In the genomic region with DNA sequence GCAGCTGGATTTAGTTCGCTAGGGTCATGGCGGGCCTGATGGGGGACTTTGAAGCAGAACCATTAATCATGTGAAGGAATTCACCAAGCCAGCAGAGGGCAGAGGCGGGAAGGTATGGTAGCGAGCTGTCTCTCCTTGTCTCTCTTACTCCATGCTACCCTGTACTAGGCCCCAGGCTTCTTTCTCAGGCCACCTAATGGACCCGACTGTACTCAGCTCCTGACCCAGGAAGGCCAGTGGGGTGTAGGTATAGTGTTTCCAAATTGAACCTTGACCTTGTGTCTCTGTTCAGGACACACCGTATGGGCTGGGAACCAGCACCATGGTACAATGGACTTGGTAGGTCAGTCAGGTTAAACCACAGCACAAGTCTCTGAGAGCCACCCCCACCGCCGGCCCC, we compare ENCODE assay signal across 11 mouse cellular contexts.
A peak's percentile ranks its signal among the peaks of the same experiment; 100 is the strongest.
DNase-seq lines count a peak whose midpoint lies in the region; ATAC-seq lines count a peak whose summit lies in the region.
"Had no signal": no experiment of that assay in that cellular context is flagged by ENCODE, and none has a peak within 500 bp of the region (broad histone marks: within the 10 kb centered on the region; RNA-seq: fewer than 3 reads in every experiment).

No protein-coding gene starts in this region.

- no peaks in the 10 kb centered on the region for H3K9me3 ChIP-seq in heart, embryonic 14.5 days (ENCODE audit: control insufficient read depth, low read length)
- no peaks in the 10 kb centered on the region for H3K9me3 ChIP-seq in heart, embryonic 11.5 days (replicated peaks; ENCODE audit: control insufficient read depth, low read length)
- no peaks in the 10 kb centered on the region for H3K9me3 ChIP-seq in lung, embryonic 15.5 days
- H3K9me3 ChIP-seq in liver, embryonic 15.5 days (replicated peaks) = no peaks in the 10 kb centered on the region

- DNase-seq in cerebellum, adult 11-12 months = peak; percentile 23
- DNase-seq in cerebellum, adult 11 months = no peak
- no peak for DNase-seq in lung, postnatal 4 days
- DNase-seq in adipocyte (ENCODE audit: low spot score) = no peak
- DNase-seq: adrenal gland, adult 8-10 months had no signal

- no peak overlapping the region for H3K4me2 ChIP-seq in heart, embryonic 14.5 days (ENCODE audit: low read length)
- no peak overlapping the region for H3K4me2 ChIP-seq in heart, embryonic 11.5 days
- H3K4me2 ChIP-seq in lung, embryonic 15.5 days = no peak overlapping the region
- H3K4me2 ChIP-seq in liver, embryonic 15.5 days = no peak overlapping the region

- no peak overlapping the region for H3K9ac ChIP-seq in heart, embryonic 14.5 days (ENCODE audit: low read length)
- H3K9ac ChIP-seq in heart, embryonic 11.5 days (ENCODE audit: low read depth, low read length) = no peak overlapping the region
- no peak overlapping the region for H3K9ac ChIP-seq in lung, embryonic 15.5 days
- no peak overlapping the region for H3K9ac ChIP-seq in liver, embryonic 15.5 days

- H3K4me3 ChIP-seq in heart, embryonic 14.5 days (ENCODE audit: control insufficient read depth in 1 of 2, insufficient read depth in 1 of 2, low read depth in 1 of 2, low read length in 2 of 2) = no peak overlapping the region
- no peak overlapping the region for H3K4me3 ChIP-seq in heart, embryonic 11.5 days (ENCODE audit: low read depth, low read length)
- no peak overlapping the region for H3K4me3 ChIP-seq in lung, embryonic 15.5 days
- no peak overlapping the region for H3K4me3 ChIP-seq in liver, embryonic 15.5 days (replicated peaks)

- peaks cover 22 to 38% of the 10 kb centered on the region in 2 experiments for H3K4me1 ChIP-seq in heart, embryonic 14.5 days (ENCODE audit: control insufficient read depth in 2 of 2, insufficient read depth in 2 of 2, low read length in 2 of 2)
- H3K4me1 ChIP-seq in heart, embryonic 11.5 days (ENCODE audit: control insufficient read depth, insufficient read depth, low read length) = peaks cover 19% of the 10 kb centered on the region
- H3K4me1 ChIP-seq in lung, embryonic 15.5 days = peaks cover 32% of the 10 kb centered on the region
- H3K4me1 ChIP-seq in liver, embryonic 15.5 days (replicated peaks) = peaks cover 4% of the 10 kb centered on the region; the same call in 1 of the 2 replicates

- 0 out of 2 replicates have a peak, but pooled peaks have one; percentile 19 for ATAC-seq in heart, embryonic 14.5 days (ENCODE audit: insufficient number of reproducible peaks, insufficient read depth, low FRiP score, low read depth)
- ATAC-seq in heart, embryonic 11.5 days (replicated peaks; ENCODE audit: insufficient number of reproducible peaks, low FRiP score, low TSS enrichment) = no peak; the same call in 1 of the 2 replicates
- peak; percentile 24; the same call in 1 of the 2 replicates for ATAC-seq in lung, embryonic 15.5 days (ENCODE audit: borderline replicate concordance, extremely low read depth, low FRiP score, low TSS enrichment)
- ATAC-seq in liver, embryonic 15.5 days (ENCODE audit: insufficient read depth) = peak; percentile 15; the same call in 1 of the 2 replicates
- ATAC-seq: inflammation-experienced regulatory T-cells, adult 6 months had no signal

- peak overlapping the region; percentile 46 to 69; a peak in 3 of 4 replicates for H3K27ac ChIP-seq in heart, embryonic 14.5 days (replicated peaks in 1 of 2; ENCODE audit: control insufficient read depth in 1 of 2, insufficient read depth in 1 of 2, low read depth in 2 of 2, low read length in 2 of 2)
- no peak overlapping the region for H3K27ac ChIP-seq in heart, embryonic 11.5 days (ENCODE audit: low read depth, low read length)
- H3K27ac ChIP-seq in lung, embryonic 15.5 days = no peak overlapping the region
- no peak overlapping the region for H3K27ac ChIP-seq in liver, embryonic 15.5 days (replicated peaks)

- no peaks in the 10 kb centered on the region for H3K27me3 ChIP-seq in heart, embryonic 14.5 days (ENCODE audit: control insufficient read depth, insufficient read depth, low read length)
- H3K27me3 ChIP-seq in heart, embryonic 11.5 days (ENCODE audit: control insufficient read depth, insufficient read depth, low read length) = no peaks in the 10 kb centered on the region
- no peaks in the 10 kb centered on the region for H3K27me3 ChIP-seq in lung, embryonic 15.5 days
- no peaks in the 10 kb centered on the region for H3K27me3 ChIP-seq in liver, embryonic 15.5 days

- WGBS in heart, embryonic 14.5 days = 62% methylated on average over 8 of the region's 8 CpGs
- WGBS in heart, embryonic 11.5 days (ENCODE audit: insufficient replicate concordance) = 56% methylated on average over 8 of the region's 8 CpGs
- 48% methylated on average over 8 of the region's 8 CpGs for WGBS in lung, embryonic 15.5 days
- 60% methylated on average over 8 of the region's 8 CpGs for WGBS in liver, embryonic 15.5 days (ENCODE audit: insufficient replicate concordance)

- no peaks in the 10 kb centered on the region for H3K36me3 ChIP-seq in heart, embryonic 14.5 days (ENCODE audit: control insufficient read depth, insufficient read depth, low read length)
- H3K36me3 ChIP-seq in heart, embryonic 11.5 days (ENCODE audit: control insufficient read depth, insufficient read depth, low read length) = no peaks in the 10 kb centered on the region
- no peaks in the 10 kb centered on the region for H3K36me3 ChIP-seq in lung, embryonic 15.5 days
- H3K36me3 ChIP-seq in liver, embryonic 15.5 days (replicated peaks) = no peaks in the 10 kb centered on the region
- H3K36me3 ChIP-seq: G1E had no signal

Comparison
In these comparisons a context has a peak if more than half of its experiments do, and no peak if none do; other contexts are left out.
1. H3K27ac ChIP-seq: peak in heart, embryonic 14.5 days (2 of 2); none in heart, embryonic 11.5 days (single experiment), lung, embryonic 15.5 days (single experiment) and liver, embryonic 15.5 days (single experiment).